Mouse (Mus musculus): ENCODE results near the gene Gm49321.

The Gm49321 gene

GRCm38 (mm10) chr12:74014739-74015270, 77.4 kb downstream of the Gm49321 start:
- DNase-seq (ENCODE audit: low spot score), result no peak

- DNase-seq (ENCODE audit: low spot score), result no peak
These were observed 78.0 kb downstream of the Gm49321 start for GRCm38 (mm10) chr12:74015491-74015890.
